ENCODE assay signal across 8 mouse cellular contexts in the genomic region with DNA sequence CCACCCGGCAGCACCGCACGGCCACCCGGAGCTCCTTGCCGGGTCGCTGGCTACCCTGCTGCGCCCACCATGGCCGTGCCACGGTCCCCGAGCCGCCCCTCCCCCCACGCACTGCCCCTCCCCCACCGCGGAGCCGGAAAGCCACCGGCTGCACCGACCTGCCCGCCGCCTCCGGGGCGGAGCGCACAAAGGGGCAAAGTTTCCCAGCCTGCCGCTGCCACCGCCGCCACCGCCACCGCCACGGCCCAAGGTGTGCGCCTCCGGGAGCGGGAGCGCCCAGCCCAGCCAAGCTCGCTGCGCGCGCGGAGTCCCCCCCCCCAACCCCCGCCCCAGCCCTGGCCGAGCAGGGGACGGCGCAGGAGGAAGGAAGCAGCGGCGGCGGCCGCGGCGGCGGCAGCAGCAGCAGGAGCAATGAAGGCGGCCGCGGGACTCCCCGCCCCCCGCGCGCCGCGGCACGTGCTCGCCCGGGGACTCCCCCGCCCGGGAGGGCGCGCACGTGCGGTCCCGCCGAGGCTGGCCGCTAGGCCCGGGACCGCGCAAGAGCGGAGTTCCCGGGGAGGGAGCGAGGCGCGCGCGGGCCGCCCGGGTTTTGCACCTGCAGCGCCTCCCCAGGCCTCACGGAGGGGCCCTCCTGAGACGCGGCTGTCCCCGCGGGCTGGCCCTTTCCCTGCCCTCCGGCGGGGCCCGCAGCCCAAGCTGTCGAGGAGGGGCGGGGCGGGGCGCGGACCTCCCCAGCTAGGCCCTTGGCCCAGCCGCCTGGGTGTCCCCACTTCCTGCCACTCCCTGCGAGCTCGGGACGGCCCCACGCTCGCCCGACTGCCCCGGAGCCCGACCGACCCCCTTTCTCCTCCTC. TPM values are rescaled to one million over a fixed set of nuclear protein-coding genes. Genes with fewer than 3 reads are reported as not detected.
DNase-seq lines count a peak whose midpoint lies in the region; ATAC-seq and TF ChIP-seq lines count a peak whose summit lies in the region.

No protein-coding gene starts in this region.

- under 1% methylated on average over 77 of the region's 105 CpGs for WGBS in intestine, embryonic 15.5 days
- under 1% methylated on average over 49 of the region's 105 CpGs for WGBS in liver, embryonic 12.5 days (ENCODE audit: insufficient replicate concordance)

- peak overlapping the region; percentile 76 for H3K4me2 ChIP-seq in intestine, embryonic 15.5 days (replicated peaks)
- peak overlapping the region; percentile 99 for H3K4me2 ChIP-seq in liver, embryonic 12.5 days

- peak; percentile 25 for TF ChIP-seq CTCF in left cerebral cortex, adult 2 months (IDR thresholded peaks at IDR 0.05)

- H3K4me1 ChIP-seq in intestine, embryonic 15.5 days (replicated peaks): peaks cover 52% of the 10 kb centered on the region
- peaks cover 89% of the 10 kb centered on the region for H3K4me1 ChIP-seq in liver, embryonic 12.5 days

- peak overlapping the region; percentile 70 for H3K27ac ChIP-seq in left cerebral cortex, adult 2 months
- peak overlapping the region; percentile 96 for H3K27ac ChIP-seq in intestine, embryonic 15.5 days
- H3K27ac ChIP-seq in liver, embryonic 12.5 days: peak overlapping the region; percentile 91

- peak overlapping the region; percentile 67 for H3K4me3 ChIP-seq in left cerebral cortex, adult 2 months
- peak overlapping the region; percentile 81 for H3K4me3 ChIP-seq in intestine, embryonic 15.5 days (replicated peaks)
- peak overlapping the region; percentile 81 for H3K4me3 ChIP-seq in liver, embryonic 12.5 days

- H3K9me3 ChIP-seq in intestine, embryonic 15.5 days: no peaks in the 10 kb centered on the region
- no peaks in the 10 kb centered on the region for H3K9me3 ChIP-seq in liver, embryonic 12.5 days (replicated peaks)

- peak; percentile 63 to 65 for DNase-seq in left cerebral cortex, adult 2 months (ENCODE audit: extremely low spot score in 1 of 2, low spot score in 2 of 2)
- DNase-seq in left cerebral cortex, adult 11 months (ENCODE audit: low spot score): no peak
- peak; percentile 80 for DNase-seq in embryo, embryonic 10.5 days (ENCODE audit: low spot score)
- peak; percentile 66 to 79 for DNase-seq in gastrocnemius, postnatal 4 days (ENCODE audit: low spot score in 2 of 2)
- DNase-seq in splenic B cell, adult 2 months (ENCODE audit: low read depth, low spot score): peak; percentile 87

- H3K9ac ChIP-seq in intestine, embryonic 15.5 days: peak overlapping the region; percentile 88
- peak overlapping the region; percentile 90 for H3K9ac ChIP-seq in liver, embryonic 12.5 days

- H3K27me3 ChIP-seq in intestine, embryonic 15.5 days (replicated peaks): no peaks in the 10 kb centered on the region
- H3K27me3 ChIP-seq in liver, embryonic 12.5 days (replicated peaks): peaks cover 18% of the 10 kb centered on the region
- H3K27me3 ChIP-seq in splenic B cell, adult 2 months (ENCODE audit: control insufficient read depth, insufficient read depth, low read length, poor library complexity, severe bottlenecking): no peaks in the 10 kb centered on the region

- ATAC-seq in intestine, embryonic 15.5 days: peak; percentile 88
- peak; percentile 73 for ATAC-seq in liver, embryonic 12.5 days
- ATAC-seq in monocyte, adult 5-6 weeks (replicated peaks; ENCODE audit: insufficient number of reproducible peaks, low FRiP score, low TSS enrichment, poor library complexity, severe bottlenecking): 0 out of 2 replicates have a peak, but pooled peaks have one; percentile 19

- intact Hi-C loops in left cerebral cortex, adult 2 months (cut with DNase I): loop anchor here (5.0 kb wide), 1 partner anchor 41 kb away; no protein-coding TSS in a partner anchor

- no peaks in the 10 kb centered on the region for H3K36me3 ChIP-seq in intestine, embryonic 15.5 days
- peaks cover 15% of the 10 kb centered on the region for H3K36me3 ChIP-seq in liver, embryonic 12.5 days
- H3K36me3 ChIP-seq in splenic B cell, adult 2 months (ENCODE audit: control insufficient read depth, insufficient read depth, low read length, poor library complexity, severe bottlenecking): peaks cover 6% of the 10 kb centered on the region; the same call in 1 of the 2 replicates

RNA-seq across cellular contexts. Expression of a gene that starts 2.5 kb away (rescaled TPM):
- 10 to 100 TPM; 74.6 to 90.0 TPM for total RNA-seq in left cerebral cortex, adult 2 months (2021)
- total RNA-seq in gastrocnemius, postnatal 4 days (2021): 10 to 100 TPM; 63.8 to 74.0 TPM
- polyA plus RNA-seq in intestine, embryonic 15.5 days (2015; fragmentation: Nextera tagmentation; extraction: Ambion mirVana): 41.8 and 42.8 TPM in 2 replicates
- 12.1 and 14.8 TPM in 2 replicates for polyA plus RNA-seq in liver, embryonic 12.5 days (2016; fragmentation: Nextera tagmentation; extraction: Ambion mirVana)
- 11.6 to 26.4 TPM (median 11.9 TPM) in 3 replicates for total RNA-seq in monocyte, adult 5-6 weeks (2017)

RNA-seq across cellular contexts. Expression of a gene that starts 50.4 kb away (rescaled TPM):
- 10 to 100 TPM; 25.2 to 31.0 TPM for total RNA-seq in left cerebral cortex, adult 2 months (2021)
- total RNA-seq in gastrocnemius, postnatal 4 days (2021): 10 to 100 TPM; 24.5 to 30.2 TPM
- polyA plus RNA-seq in intestine, embryonic 15.5 days (2015; fragmentation: Nextera tagmentation; extraction: Ambion mirVana): 68.8 and 73.3 TPM in 2 replicates
- polyA plus RNA-seq in liver, embryonic 12.5 days (2016; fragmentation: Nextera tagmentation; extraction: Ambion mirVana): 28.2 and 30.4 TPM in 2 replicates
- total RNA-seq in monocyte, adult 5-6 weeks (2017): 32.4 to 79.2 TPM (median 44.1 TPM) in 3 replicates

Comparison
In these comparisons a context has a peak if more than half of its experiments do, and no peak if none do; other contexts are left out.
1. ATAC-seq: peak in every context shown above with its lines; median percentile 88 in intestine, embryonic 15.5 days; 73 in liver, embryonic 12.5 days; 19 in monocyte, adult 5-6 weeks.